Mouse (Mus musculus) olfactory bulb, adult 2 months (tissue): ENCODE measurements at regions not wholly inside any gene's neighbourhood (a gene's known extent, or its start where the extent isn't known, plus 50 kb on each side); places are given as distances from the start of the nearest gene placed in this dataset.

ENCODE experiments used
- CTCF ChIP-seq: fragments of 200-500 bp; IDR thresholded peaks from 2 replicates; pipeline ENCODE4 v1.5.1; 2012; ENCODE audit warnings: low read depth, mild to moderate bottlenecking, low read length, moderate library complexity; ENCODE audit not compliant: insufficient read depth
- POLR2A ChIP-seq: fragments of 200-500 bp; IDR thresholded peaks from 2 replicates; pipeline ENCODE4 v1.6.1; 2012; ENCODE audit warnings: mild to moderate bottlenecking, low read depth, low read length, moderate library complexity; ENCODE audit not compliant: insufficient read depth

DNA sequence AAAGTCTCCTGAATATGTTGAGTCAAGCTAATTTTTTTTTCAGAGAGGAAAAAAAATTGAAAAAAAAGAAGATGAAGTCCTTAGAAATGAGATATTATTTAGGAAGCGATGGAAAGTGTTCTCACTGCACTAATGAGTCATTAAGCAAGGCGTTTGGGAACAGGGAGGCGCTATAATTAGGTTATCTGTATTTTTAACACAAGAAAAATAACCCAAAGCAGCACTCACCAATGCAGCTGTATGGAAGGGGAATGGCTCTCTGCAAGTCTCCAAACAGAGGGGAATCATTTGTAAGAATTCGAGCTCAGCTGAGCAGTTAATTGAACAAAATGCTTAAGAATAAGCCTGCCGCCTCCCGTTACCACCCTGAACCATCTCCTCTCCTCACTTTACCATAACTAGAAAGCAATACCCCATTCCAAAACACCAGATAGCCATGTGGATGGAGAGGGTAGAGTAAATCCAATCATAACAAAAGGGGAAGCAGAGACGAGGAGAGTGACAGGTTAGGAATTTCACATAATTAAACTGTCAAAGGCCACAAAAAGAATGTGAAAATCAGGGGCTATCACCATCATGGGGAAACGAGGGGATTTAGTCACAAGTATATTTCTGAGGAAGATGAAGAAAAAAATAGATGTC, 187.5 kb upstream of the Tox3 start:
- TF ChIP-seq CTCF (no peak), POLR2A (no peak)
